Mouse (Mus musculus) embryonic fibroblast, embryonic 13.5 days (primary cell): ENCODE data around the gene Ccdc36.

Source experiments
- CTCF ChIP-seq: IDR thresholded peaks from 2 replicates; pipeline ENCODE4 v1.5.1; 2011; ENCODE audit warnings: mild to moderate bottlenecking, control low read depth, low read length, moderate library complexity, borderline replicate concordance; ENCODE audit not compliant: insufficient read depth
- POLR2A ChIP-seq: IDR thresholded peaks from 2 replicates; pipeline ENCODE4 v1.6.1; 2011; ENCODE audit warnings: low read depth, mild to moderate bottlenecking, control low read depth, low read length, moderate library complexity

GRCm38 (mm10) chr9:108453458-108453857 lies 25.2 kb upstream of the Ccdc36 start:
- no peak for TF ChIP-seq POLR2A
- no peak for TF ChIP-seq CTCF
